Mouse (Mus musculus) brain, embryonic 14.5 days (tissue): ENCODE results near the gene Phyhipl.

Source experiments
- CTCF ChIP-seq: fragments of 200-500 bp; IDR thresholded peaks from 2 replicates; pipeline ENCODE4 v1.5.1; 2012; ENCODE audit warnings: inconsistent platforms, mild to moderate bottlenecking, moderate library complexity, borderline replicate concordance; ENCODE audit not compliant: insufficient read depth, insufficient read length; ENCODE audit errors: extremely low read depth
- POLR2A ChIP-seq: fragments of 200-500 bp; IDR thresholded peaks from 2 replicates; pipeline ENCODE4 v1.6.1; 2012; ENCODE audit warnings: mild to moderate bottlenecking, inconsistent platforms, borderline replicate concordance; ENCODE audit not compliant: poor library complexity, insufficient read depth, insufficient read length, severe bottlenecking; ENCODE audit errors: extremely low read depth

- TF ChIP-seq POLR2A (no peak), CTCF (no peak)
These were observed 136.1 kb downstream of the Phyhipl start for GRCm38 (mm10) chr10:70519640-70520099.
